Mouse (Mus musculus) G1E (cell line): ENCODE results near the gene Tacc2. TPM values are rescaled to one million over a fixed set of nuclear protein-coding genes. Genes with fewer than 3 reads are reported as not detected.

Experiments
- ATAC-seq: 2 replicates; pipeline ENCODE4 v1.8.0; 2016; ENCODE audit warnings: mild to moderate bottlenecking; ENCODE audit not compliant: insufficient number of reproducible peaks, poor library complexity, low FRiP score, severe bottlenecking; ENCODE audit errors: extremely low read depth
- DNase-seq: peaks from one replicate; pipeline ENCODE4 v3.0.0; 2012; ENCODE audit warnings: low spot score
- H3K27me3 ChIP-seq: 2 replicates; pipeline ENCODE4 v1.6.1; 2012; ENCODE audit warnings: mild to moderate bottlenecking, low read length, inconsistent platforms; ENCODE audit not compliant: insufficient read depth
- H3K36me3 ChIP-seq: replicated peaks from 2 replicates; pipeline ENCODE3; 2012; ENCODE audit warnings: mild to moderate bottlenecking, inconsistent platforms
- H3K4me1 ChIP-seq: 2 replicates; pipeline ENCODE4 v1.6.1; 2012; ENCODE audit warnings: low read depth, low read length, inconsistent platforms, mixed read lengths; ENCODE audit not compliant: insufficient read depth
- H3K4me3 ChIP-seq: 2 replicates; pipeline ENCODE4 v1.5.1; 2012; ENCODE audit warnings: low read depth, mild to moderate bottlenecking, inconsistent platforms, low read length, moderate library complexity, mixed read lengths
- H3K9me3 ChIP-seq: replicated peaks from 2 replicates; pipeline ENCODE4 v1.6.1; 2012; ENCODE audit warnings: inconsistent platforms
- CTCF ChIP-seq: IDR thresholded peaks from 2 replicates; pipeline ENCODE4 v1.5.1; 2012; ENCODE audit warnings: low read depth, low read length, inconsistent platforms, mixed read lengths
- GATA1 ChIP-seq: IDR thresholded peaks from 2 replicates; pipeline ENCODE4 v1.6.1; 2012; ENCODE audit warnings: borderline replicate concordance, low read length, inconsistent platforms, mixed read lengths
- GATA2 ChIP-seq: IDR thresholded peaks from 2 replicates; pipeline ENCODE4 v1.6.1; 2012; ENCODE audit warnings: low read depth, low read length, inconsistent platforms, borderline replicate concordance
- POLR2AphosphoS5 ChIP-seq: IDR thresholded peaks from 2 replicates; pipeline ENCODE4 v1.6.1; 2012; ENCODE audit warnings: low read depth, low read length, inconsistent platforms; ENCODE audit not compliant: insufficient replicate concordance
- TAL1 ChIP-seq: conservative IDR thresholded peaks from 2 replicates; pipeline ENCODE4 v1.6.1; 2012; ENCODE audit warnings: low read depth, low read length, inconsistent platforms, mixed read lengths
- polyA plus RNA-seq: library from polyadenylated mRNA; stranded (reverse); fragments of >175 nt; gene quantifications from 2 replicates; pipeline ENCODE4 v1.2.3, GENCODE M21; 2012
- total RNA-seq, 2 experiments: library from RNA; stranded (forward) in 1 of 2; stranded (reverse) in 1 of 2; fragments of 200-1000 nt in 1 of 2; fragments of >200 nt in 1 of 2; fragmentation: Nextera tagmentation in 1 of 2; gene quantifications; 2 replicates each; pipeline ENCODE4 v1.2.3; 2014 to 2017

The Tacc2 gene
- total and polyA plus RNA-seq, 3 experiments = 0.38 TPM; not detected in 2

DNA sequence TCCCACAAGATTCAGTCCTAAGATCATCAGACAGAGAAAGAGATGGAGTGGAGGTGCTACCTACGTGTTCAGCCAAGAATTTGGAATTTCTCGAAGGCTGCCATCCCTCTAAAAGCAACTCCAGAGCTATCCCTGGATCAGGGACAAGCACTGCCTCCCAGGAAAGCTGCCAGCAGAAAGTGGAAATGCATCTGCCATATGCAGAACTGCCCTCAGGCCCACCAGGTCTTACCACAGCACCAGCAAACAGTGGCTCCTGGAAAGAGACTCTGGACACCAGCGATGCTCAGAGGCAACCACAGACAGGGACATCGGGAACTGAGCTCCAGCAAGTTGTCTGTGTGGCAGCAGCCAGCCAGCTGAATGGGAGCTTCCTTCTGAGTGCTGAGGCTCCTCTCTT lies 45.1 kb downstream of the Tacc2 start:
- DNase-seq (no peak), ATAC-seq (no peak)
- Histone ChIP-seq H3K36me3 (no peaks in the 10 kb centered on the region), H3K4me1 (no peaks in the 10 kb centered on the region), H3K4me3 (no peak overlapping the region), H3K27me3 (no peaks in the 10 kb centered on the region; the same call in 1 of the 2 replicates), H3K9me3 (peaks cover 73% of the 10 kb centered on the region)
- TF ChIP-seq POLR2AphosphoS5 = no peak
- no peak for TF ChIP-seq GATA1

GRCm38 (mm10) chr7:130624299-130624698 lies 47.1 kb downstream of the Tacc2 start:
- Histone ChIP-seq H3K36me3 (no peaks in the 10 kb centered on the region), H3K4me1 (no peaks in the 10 kb centered on the region), H3K27me3 (no peaks in the 10 kb centered on the region; the same call in 1 of the 2 replicates), H3K4me3 (no peak overlapping the region), H3K9me3 (peaks cover 66% of the 10 kb centered on the region)
- ATAC-seq = no peak
- no peak for DNase-seq
- TF ChIP-seq CTCF (no peak), GATA2 (no peak), POLR2AphosphoS5 (no peak), GATA1 (no peak), TAL1 (no peak)

- H3K4me1 ChIP-seq = no peaks in the 10 kb centered on the region
- H3K4me3 ChIP-seq = 0 out of 2 replicates have a peak overlapping the region, but pooled peaks have one; percentile 8
- H3K36me3 ChIP-seq = no peaks in the 10 kb centered on the region
- no peaks in the 10 kb centered on the region; the same call in 1 of the 2 replicates for H3K27me3 ChIP-seq
- no peak for TF ChIP-seq GATA2
- no peak for TF ChIP-seq GATA1
- TF ChIP-seq POLR2AphosphoS5 = no peak
- no peak for TF ChIP-seq CTCF
- TF ChIP-seq TAL1 = no peak
- no peak for ATAC-seq
- DNase-seq = no peak
- H3K9me3 ChIP-seq = peaks cover 67% of the 10 kb centered on the region
These were observed 48.1 kb downstream of the Tacc2 start for GRCm38 (mm10) chr7:130625361-130625760.

DNA sequence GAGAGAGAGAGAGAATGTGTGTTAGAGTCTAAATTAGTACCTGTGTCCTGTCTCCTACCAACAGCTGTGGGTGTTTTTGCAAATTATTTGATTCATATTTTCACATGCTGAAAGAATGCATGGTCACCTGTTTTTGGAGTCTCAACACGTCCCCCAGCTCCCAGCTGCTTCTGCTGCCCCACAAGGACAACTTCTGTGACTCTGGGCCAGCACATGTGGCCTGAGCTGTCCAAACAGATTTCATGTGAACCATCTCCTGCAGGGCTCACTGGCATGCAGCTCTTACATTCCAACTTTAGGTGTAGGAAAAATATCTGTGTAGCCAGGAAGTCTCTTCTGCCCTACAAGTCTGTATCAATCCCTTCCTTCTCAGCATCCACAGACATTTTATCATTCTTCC lies 51.4 kb downstream of the Tacc2 start:
- H3K36me3 ChIP-seq = no peaks in the 10 kb centered on the region
- no peak for TF ChIP-seq TAL1
- TF ChIP-seq GATA2 = no peak
- no peak for TF ChIP-seq POLR2AphosphoS5
- no peak for TF ChIP-seq CTCF
- no peak for TF ChIP-seq GATA1
- no peaks in the 10 kb centered on the region; the same call in 1 of the 2 replicates for H3K27me3 ChIP-seq
- H3K4me3 ChIP-seq = no peak overlapping the region
- H3K4me1 ChIP-seq = no peaks in the 10 kb centered on the region
- DNase-seq (no peak), ATAC-seq (no peak)
- H3K9me3 ChIP-seq = peaks cover 57% of the 10 kb centered on the region

DNA sequence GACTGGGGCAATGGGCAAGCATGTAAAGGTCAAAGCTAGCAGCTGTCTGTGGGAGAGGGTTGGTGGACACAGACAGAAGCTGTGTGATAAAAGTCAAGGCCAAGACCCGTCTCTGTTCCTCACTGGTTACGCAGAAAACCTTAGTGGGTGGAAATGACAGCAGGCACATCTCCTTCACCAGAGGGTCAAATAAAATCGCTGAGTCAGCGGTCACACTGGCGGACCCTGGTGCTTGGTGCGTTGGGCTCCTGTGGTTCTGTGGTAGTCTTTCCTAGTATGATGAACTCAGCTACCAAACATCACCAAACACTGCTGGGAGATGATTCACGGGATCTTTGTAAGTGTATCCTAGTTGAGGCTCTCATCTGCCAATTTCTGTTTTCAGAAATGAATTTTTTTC lies 52.8 kb downstream of the Tacc2 start:
- ATAC-seq = no peak
- H3K36me3 ChIP-seq = no peaks in the 10 kb centered on the region
- no peaks in the 10 kb centered on the region for H3K27me3 ChIP-seq
- TF ChIP-seq GATA2 = no peak
- no peak for TF ChIP-seq GATA1
- no peak for TF ChIP-seq CTCF
- no peak for TF ChIP-seq TAL1
- TF ChIP-seq POLR2AphosphoS5 = no peak
- H3K4me1 ChIP-seq = no peaks in the 10 kb centered on the region
- peaks cover 50% of the 10 kb centered on the region for H3K9me3 ChIP-seq
- DNase-seq = no peak
- no peak overlapping the region for H3K4me3 ChIP-seq

DNA sequence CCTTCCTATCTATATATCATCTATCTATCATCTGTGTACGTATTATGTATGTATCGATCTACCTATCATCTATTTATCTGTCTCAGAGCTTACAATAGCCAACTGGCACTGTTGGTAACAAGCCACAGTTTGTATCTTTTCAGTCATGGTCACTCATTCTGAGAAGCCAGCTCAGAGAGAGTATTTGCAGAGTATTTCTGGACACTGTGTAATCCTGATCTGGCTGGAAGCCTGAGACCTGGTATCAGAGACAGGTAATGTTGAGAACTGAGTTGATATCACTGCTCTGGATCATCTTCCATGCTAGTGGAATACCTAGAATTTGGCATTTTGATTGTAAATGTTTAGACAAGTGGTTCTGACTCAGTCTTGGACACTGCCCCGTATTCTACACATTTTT lies 53.7 kb downstream of the Tacc2 start:
- Histone ChIP-seq H3K36me3 (no peaks in the 10 kb centered on the region), H3K4me3 (no peak overlapping the region), H3K27me3 (no peaks in the 10 kb centered on the region), H3K9me3 (peaks cover 49% of the 10 kb centered on the region), H3K4me1 (no peaks in the 10 kb centered on the region)
- no peak for ATAC-seq
- TF ChIP-seq TAL1 = no peak
- TF ChIP-seq CTCF = no peak
- TF ChIP-seq GATA2 = no peak
- no peak for TF ChIP-seq POLR2AphosphoS5
- no peak for TF ChIP-seq GATA1
- no peak for DNase-seq
